8 mouse cellular contexts compared by ENCODE assay signal in genomic region chr7:125638870-125639386, GRCm38 (mm10). TPM values are rescaled to one million over a fixed set of nuclear protein-coding genes. Genes with fewer than 3 reads are reported as not detected.
DNase-seq lines count a peak whose midpoint lies in the region; ATAC-seq and TF ChIP-seq lines count a peak whose summit lies in the region.

No protein-coding gene starts in this region.

- intact Hi-C loops in heart, postnatal 36 days (cut with DNase I) = loop anchor here (2.0 kb wide), 2 partner anchors 58 to 168 kb away; no protein-coding TSS in a partner anchor

- DNase-seq in CD8-positive naive resting alpha-beta T cell, adult 2 months (ENCODE audit: low read depth in 2 of 2, low spot score in 2 of 2) = peak; percentile 74 to 84
- peak; percentile 73 for DNase-seq in adrenal gland, postnatal 25 days
- peak; percentile 55 to 69 for DNase-seq in heart, postnatal 36 days
- peak; percentile 66 for DNase-seq in layer of hippocampus, adult 11-12 months (ENCODE audit: low spot score)
- DNase-seq in liver, postnatal 0 days = peak; percentile 79
- peak; percentile 81 for DNase-seq in testis, postnatal 10 days (ENCODE audit: low spot score)

- H3K27me3 ChIP-seq in embryonic facial prominence, embryonic 12.5 days = no peaks in the 10 kb centered on the region
- H3K27me3 ChIP-seq in liver, postnatal 0 days (ENCODE audit: insufficient read depth, low read length) = no peaks in the 10 kb centered on the region
- no peaks in the 10 kb centered on the region for H3K27me3 ChIP-seq in neural tube, embryonic 14.5 days (ENCODE audit: control insufficient read depth, insufficient read depth, low read length)

- no peak overlapping the region for H3K4me2 ChIP-seq in embryonic facial prominence, embryonic 12.5 days (replicated peaks)
- H3K4me2 ChIP-seq in liver, postnatal 0 days (ENCODE audit: low read depth, low read length) = peak overlapping the region; percentile 29; the same call in 1 of the 2 replicates
- no peak overlapping the region for H3K4me2 ChIP-seq in neural tube, embryonic 14.5 days (ENCODE audit: low read depth, low read length)

- 0 out of 2 replicates have a peak, but pooled peaks have one; percentile 18 for ATAC-seq in embryonic facial prominence, embryonic 12.5 days (ENCODE audit: insufficient number of reproducible peaks, insufficient read depth, low FRiP score, low TSS enrichment)
- peak; percentile 65 for ATAC-seq in liver, postnatal 0 days
- ATAC-seq in neural tube, embryonic 14.5 days (ENCODE audit: low read depth) = peak; percentile 76

- H3K36me3 ChIP-seq in embryonic facial prominence, embryonic 12.5 days = peaks cover 44% of the 10 kb centered on the region
- H3K36me3 ChIP-seq in liver, postnatal 0 days (replicated peaks; ENCODE audit: insufficient read depth, low read length) = peaks cover 39% of the 10 kb centered on the region
- peaks cover 31% of the 10 kb centered on the region for H3K36me3 ChIP-seq in neural tube, embryonic 14.5 days (ENCODE audit: control insufficient read depth, insufficient read depth, low read length)

- H3K4me3 ChIP-seq in embryonic facial prominence, embryonic 12.5 days = no peak overlapping the region
- no peak overlapping the region for H3K4me3 ChIP-seq in liver, postnatal 0 days (ENCODE audit: low read depth, low read length)
- H3K4me3 ChIP-seq in neural tube, embryonic 14.5 days (ENCODE audit: low read depth, low read length) = no peak overlapping the region

- H3K4me1 ChIP-seq in embryonic facial prominence, embryonic 12.5 days = no peaks in the 10 kb centered on the region
- H3K4me1 ChIP-seq in liver, postnatal 0 days (ENCODE audit: insufficient read depth) = peaks cover 3% of the 10 kb centered on the region
- no peaks in the 10 kb centered on the region for H3K4me1 ChIP-seq in neural tube, embryonic 14.5 days (ENCODE audit: control insufficient read depth, insufficient read depth, low read length)

- H3K9ac ChIP-seq in embryonic facial prominence, embryonic 12.5 days = no peak overlapping the region
- H3K9ac ChIP-seq in liver, postnatal 0 days (replicated peaks) = no peak overlapping the region
- H3K9ac ChIP-seq in neural tube, embryonic 14.5 days (replicated peaks; ENCODE audit: low read depth, low read length) = 0 out of 2 replicates have a peak overlapping the region, but pooled peaks have one; percentile 25

- peak; percentile 90 for TF ChIP-seq CTCF in liver, postnatal 0 days (IDR thresholded peaks at IDR 0.05; ENCODE audit: low read depth)

- H3K9me3 ChIP-seq in embryonic facial prominence, embryonic 12.5 days = no peaks in the 10 kb centered on the region
- no peaks in the 10 kb centered on the region for H3K9me3 ChIP-seq in liver, postnatal 0 days (ENCODE audit: low read length)
- no peaks in the 10 kb centered on the region for H3K9me3 ChIP-seq in neural tube, embryonic 14.5 days (ENCODE audit: control insufficient read depth, low read length)

- peak overlapping the region; percentile 57; the same call in 1 of the 2 replicates for H3K27ac ChIP-seq in embryonic facial prominence, embryonic 12.5 days
- H3K27ac ChIP-seq in liver, postnatal 0 days (ENCODE audit: low read depth) = no peak overlapping the region
- peak overlapping the region; percentile 67 for H3K27ac ChIP-seq in neural tube, embryonic 14.5 days (ENCODE audit: low read depth, low read length)

- WGBS in embryonic facial prominence, embryonic 12.5 days = 35% methylated on average over 9 of the region's 9 CpGs
- WGBS in liver, postnatal 0 days (ENCODE audit: insufficient replicate concordance) = 36% methylated on average over 9 of the region's 9 CpGs
- WGBS in neural tube, embryonic 14.5 days = 28% methylated on average over 9 of the region's 9 CpGs

- TF ChIP-seq EP300 in liver, postnatal 0 days (IDR thresholded peaks at IDR 0.05; ENCODE audit: low read depth) = no peak

RNA-seq across cellular contexts. Expression of gene Il21r, which starts 35.7 kb away (rescaled TPM):
- 0.43 TPM in 1 of 2 replicates, not detected in the other for total RNA-seq in adrenal gland, postnatal 25 days (2021)
- polyA plus RNA-seq in embryonic facial prominence, embryonic 12.5 days (2016; fragmentation: Nextera tagmentation; extraction: Ambion mirVana) = 0.09 and 0.17 TPM in 2 replicates
- under 1 TPM; 0.44 to 0.54 TPM for total RNA-seq in heart, postnatal 36 days (2021)
- polyA plus RNA-seq in liver, postnatal 0 days (2015; fragmentation: Nextera tagmentation; extraction: Ambion mirVana) = 0.70 TPM in 2 replicates
- polyA plus RNA-seq in neural tube, embryonic 14.5 days (2014; fragmentation: Nextera tagmentation; extraction: Ambion mirVana) = 0.50 TPM in 1 of 2 replicates, not detected in the other

Comparison
In these comparisons a context has a peak if more than half of its experiments do, and no peak if none do; other contexts are left out.
1. ATAC-seq: peak in every context shown above with its lines; median percentile 76 in neural tube, embryonic 14.5 days; 65 in liver, postnatal 0 days; 18 in embryonic facial prominence, embryonic 12.5 days.